Mouse (Mus musculus) R1 (cell line): Measurements from ENCODE around the gene Rspo3.
A peak's percentile ranks its signal among the peaks of the same experiment; 100 is the strongest.

ENCODE experiments used
- DNase-seq: peaks from one replicate; pipeline ENCODE4 v3.0.0-alpha.2; 2018; ENCODE audit warnings: low read depth, low spot score

Gene Rspo3

DNA sequence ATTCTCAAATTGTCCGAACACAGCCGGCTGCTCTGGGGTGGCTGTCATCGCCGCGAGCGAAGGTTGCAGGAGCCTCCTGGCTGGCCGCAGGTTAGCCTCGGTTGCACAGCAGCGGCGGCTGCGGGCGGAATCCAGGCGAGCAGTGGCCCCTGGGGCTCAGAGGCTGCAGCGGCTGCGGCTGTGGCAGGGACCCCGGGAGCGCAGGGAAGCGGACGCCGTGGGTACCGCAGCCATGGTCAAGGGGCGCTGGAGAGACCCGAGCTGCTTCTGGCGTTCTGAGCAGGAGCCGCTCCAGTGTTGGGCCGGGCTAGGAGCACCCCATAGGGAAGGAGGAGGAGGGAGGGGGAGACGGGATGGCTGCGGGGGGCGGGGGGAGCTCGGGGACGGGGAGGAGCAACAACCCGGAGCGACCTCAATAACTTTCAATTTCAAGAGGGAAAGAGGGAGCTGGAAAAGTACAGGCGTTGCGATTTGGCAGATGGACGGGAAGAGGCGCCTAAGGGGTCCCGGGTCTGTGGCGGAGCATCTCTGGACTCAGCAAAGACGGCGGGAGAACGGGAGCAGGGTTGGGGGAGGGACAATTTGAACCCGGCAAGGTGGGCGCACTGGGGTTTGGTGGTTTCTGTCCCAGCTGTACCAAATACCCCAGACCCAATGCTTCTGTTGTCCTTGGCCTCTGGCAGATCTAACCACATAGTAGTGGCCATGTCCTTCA lies at the start of gene Rspo3:
Gene Rspo3, minus strand, starts transcription at position 322 of the 715 bp plus-strand sequence.
- DNase-seq = peak; percentile 49

DNA sequence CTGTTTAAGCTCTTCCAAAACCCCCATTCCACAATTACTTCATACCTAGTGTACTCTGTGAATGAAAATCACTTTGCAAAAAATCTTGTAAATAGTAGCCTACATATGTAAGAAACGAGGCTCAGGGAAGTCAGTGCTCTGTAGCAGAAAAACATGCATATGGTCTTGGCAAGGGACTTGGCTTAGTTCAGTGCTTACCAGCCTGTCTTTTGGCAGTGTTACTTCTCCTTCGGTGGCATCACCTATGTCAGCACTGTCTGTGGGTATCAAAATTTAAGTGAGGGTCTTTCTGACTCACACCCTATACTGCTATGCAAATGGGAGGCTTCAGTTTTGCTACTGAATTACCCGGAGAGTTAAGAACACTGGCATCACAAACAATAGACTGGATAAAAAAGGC lies 46.3 kb upstream of the Rspo3 start:
- DNase-seq = no peak

DNA sequence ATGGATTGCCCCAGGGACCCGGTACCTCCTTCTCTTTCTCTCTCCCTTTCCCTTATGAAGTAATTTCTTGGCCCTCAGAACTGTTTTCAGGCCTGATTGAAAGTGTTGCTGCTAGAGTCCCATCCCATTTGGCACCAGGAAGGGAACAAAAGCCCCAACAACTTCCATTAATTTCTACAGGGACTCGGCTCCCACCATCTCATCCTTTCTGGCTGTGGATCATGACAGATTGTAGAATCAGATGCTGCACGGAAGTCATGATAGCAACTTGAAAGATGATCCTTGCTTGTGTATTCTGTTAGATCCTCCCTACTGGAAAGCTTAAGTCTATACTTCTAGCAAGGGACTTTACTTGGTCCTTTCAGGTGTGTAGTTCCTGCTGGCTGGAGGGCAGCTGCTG lies 45.8 kb upstream of the Rspo3 start:
- DNase-seq = no peak

DNA sequence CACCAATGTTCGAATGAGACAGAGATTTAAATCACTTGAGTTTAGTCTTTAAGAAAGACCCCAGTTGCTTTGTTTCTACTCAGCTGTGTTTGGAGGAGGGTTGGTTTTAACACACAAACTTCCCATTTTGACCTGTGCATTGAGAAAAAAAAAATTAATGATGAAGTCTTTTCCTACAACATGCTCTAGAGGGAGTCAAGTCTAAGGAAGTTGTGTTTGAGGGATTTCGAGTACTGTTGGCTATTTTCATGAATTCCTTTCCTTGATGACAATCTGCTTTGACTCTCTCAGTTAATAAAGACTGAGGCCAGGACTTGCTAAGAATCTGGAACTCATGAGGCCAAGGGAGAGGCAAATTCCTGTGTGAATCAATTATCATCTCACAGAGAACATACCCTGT lies 20.3 kb upstream of the Rspo3 start:
- no peak for DNase-seq

DNA sequence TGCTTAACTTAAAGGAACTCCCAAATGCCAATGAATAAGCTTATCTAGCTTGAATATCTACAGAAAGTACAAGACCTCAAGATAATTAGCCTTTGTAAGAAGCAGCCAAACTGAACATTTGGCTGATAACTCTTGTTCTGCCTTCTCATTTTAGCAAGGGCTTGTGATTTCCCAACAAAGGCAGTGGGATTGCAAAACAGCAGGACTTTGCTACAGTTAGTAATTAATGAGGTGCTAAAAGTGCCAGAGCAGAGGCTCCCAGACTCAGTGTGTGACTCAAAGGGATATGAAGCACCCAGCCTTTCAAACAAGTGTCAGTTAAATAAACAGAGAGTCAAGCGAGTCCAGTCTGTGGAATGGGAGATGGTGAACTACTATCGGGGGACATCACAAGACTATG lies 18.7 kb upstream of the Rspo3 start:
- DNase-seq = no peak

DNA sequence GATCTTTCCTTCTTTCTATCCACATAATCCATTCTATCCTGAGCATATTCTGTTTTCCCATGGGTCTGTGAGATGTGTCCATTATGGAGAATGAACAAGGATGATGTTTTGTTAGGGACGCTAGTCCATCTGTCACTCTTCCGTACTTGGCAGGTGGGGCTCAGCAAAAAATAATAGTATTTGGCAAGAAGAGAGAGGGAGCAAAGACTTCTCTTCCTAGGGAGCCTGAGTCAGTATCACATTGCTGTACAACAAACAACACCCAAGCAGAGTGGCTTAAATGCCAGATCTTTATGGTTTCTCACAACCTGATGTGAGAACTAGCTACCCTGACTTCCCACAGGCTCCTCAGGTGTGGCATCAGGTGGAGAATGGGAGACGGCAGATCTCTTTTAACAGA lies 7.3 kb upstream of the Rspo3 start:
- no peak for DNase-seq

DNA sequence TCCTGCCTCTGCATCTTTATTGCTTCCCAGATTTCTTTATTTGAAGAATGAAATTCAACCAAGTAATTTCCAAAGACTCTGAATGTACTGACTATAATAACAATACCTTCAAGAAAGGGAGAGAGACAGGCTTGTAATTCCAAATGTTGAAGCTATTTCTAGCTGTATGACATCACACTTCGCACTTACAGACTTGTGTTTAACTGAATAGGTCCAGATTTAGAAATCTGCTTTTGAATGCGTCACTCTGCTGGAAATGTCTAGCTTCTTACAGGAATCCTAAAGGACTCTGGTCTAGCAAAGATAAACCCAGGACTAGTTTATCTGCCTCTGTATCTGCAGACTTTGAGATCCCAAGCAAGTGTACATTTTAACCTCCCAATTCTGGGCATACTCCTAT lies 3.8 kb upstream of the Rspo3 start:
- DNase-seq = no peak

DNA sequence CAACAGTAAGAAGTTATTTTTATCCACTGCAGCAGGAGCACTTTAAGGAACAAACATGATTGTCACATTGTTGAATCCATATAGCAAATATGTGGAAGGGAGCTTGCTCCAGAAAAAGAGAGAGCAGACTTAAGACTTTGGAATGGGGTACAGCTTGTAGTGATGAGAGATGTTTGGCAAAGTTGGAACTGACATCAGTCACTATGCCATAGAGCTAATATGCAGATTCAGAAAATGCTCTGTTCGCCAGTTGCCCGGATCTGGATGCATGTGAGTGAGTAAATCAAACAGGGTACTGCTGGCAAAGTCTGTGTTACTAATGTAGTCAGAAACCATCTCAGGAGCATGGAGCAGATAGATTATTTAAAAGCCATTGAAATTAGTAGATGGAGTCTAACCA lies 3.1 kb upstream of the Rspo3 start:
- DNase-seq = no peak

DNA sequence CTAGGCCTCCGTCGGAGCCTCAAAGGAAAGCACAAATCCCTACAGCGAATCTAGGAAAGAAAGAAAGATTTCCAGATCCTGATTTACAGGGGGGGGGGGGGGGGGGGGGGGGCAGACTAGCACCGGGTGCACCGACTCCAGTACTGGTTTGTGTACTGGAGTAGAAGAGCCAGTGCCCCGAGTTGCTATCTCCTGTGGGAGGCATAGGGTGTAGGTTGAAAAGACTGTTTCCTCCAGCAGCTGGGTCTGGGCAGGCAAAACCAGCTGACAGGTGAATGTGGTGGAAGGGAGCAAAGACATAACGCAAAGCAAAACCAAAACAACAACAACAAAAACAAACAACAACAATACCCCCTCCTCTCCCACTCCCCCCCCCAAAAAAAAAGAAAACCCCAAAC lies 838 bp downstream of the Rspo3 start:
- DNase-seq = no peak

DNA sequence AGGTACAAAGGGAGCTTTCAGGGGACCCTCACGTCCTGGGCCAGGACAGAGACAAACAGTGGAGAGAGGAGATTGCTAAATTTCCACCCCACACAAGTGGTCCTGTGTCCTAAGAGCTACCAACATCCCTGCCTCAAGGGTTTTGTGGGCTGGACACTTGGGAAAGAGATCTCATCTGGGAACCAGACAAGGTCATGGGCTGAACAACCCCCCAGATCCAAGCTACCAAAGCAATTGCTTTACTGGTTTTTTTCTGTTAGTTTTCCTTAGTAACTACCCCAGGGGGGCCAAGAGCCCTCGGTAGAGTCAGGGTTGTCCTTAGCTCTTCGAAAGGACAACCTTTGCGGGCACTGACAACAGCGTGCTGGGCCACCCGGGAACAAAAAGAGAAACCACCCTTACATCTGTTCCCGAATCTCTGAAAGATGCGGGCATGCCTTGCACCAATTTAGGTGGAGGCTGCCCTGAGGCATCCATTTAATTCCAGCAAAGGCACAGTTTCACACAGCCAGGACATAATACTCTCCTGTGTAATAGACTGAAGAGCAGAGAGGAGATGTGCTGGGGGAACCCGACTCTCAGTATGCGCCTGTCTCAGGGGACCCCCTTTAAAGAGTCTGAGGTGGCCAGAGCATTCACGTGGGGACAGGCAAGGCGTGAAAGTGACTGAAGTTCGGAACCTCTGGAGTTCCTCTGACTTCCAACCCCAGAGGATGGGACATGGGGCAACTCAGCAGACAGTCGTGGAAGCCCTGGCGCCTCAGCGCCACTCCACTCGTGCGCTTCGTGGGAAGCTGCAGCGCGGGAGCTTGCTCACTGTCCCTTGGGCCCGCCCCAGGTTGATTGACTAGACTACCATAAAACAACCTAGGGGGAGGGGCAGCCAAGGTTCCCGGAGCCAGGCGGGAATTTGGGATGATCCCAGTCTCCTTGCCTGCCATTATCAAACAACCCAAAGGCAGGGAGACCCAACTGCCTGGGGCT lies 1.5 kb downstream of the Rspo3 start:
- peak; percentile 39 for DNase-seq

DNA sequence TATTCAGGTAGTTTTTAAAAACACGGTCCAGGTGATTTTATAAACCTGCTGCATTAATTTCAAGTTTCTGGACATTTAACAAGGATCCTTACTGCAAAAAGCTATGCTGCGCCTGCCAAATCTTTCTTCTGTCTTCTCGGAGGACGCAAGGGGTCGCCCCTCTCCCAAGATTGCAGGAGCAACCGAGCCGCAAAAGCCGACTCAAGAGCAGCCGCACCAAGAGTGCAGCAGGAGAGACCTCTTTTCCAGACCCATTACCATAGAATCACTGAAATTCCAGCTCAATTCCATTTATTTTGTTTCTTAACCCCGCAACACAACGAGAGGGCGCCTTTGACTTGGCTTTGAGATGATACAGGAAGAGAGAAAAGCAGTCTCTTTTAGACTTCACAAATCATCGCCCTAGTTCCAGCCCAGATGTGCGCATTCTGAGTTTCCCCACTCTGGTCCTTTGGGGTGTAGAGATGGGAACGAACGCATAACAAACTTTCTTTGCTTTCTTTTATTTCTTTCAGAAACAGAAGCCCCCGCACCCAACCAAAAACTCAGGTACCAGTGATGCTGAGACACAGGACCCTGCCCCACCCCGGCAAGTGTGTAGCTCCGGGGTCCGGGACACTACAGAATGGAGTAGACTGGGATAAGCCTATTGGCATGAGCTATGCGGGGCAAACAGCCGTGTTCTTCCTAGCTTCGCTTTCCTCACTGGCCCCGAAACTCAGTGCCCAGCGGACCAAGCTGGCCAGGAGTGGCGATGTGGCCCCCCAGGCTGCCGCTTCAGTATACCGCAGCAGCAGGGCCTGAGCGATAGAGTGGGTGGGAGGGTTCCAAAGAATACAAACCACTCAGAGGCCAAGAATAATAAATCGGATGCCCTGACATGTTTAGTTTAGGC lies 2.6 kb downstream of the Rspo3 start:
- peak; percentile 72 for DNase-seq

DNA sequence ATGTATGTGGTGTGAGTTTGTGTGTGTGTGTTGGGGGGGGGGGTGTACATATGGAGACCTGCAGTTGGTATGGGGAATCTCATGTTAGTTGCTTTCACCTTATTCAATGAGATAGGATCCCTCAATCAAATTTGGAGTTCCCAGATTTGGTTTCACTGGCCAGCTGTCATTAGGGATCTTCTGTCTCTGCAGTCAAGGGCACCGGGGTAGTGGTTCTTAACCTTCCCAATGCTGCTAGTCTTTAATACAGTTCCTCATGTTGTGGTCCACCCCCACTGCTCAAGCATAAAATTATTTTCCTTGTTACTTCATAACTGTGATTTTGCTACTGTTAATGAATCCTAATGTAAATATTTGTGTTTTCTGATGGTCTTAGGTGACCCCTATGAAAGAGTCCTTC lies 22.1 kb downstream of the Rspo3 start:
- no peak for DNase-seq

DNA sequence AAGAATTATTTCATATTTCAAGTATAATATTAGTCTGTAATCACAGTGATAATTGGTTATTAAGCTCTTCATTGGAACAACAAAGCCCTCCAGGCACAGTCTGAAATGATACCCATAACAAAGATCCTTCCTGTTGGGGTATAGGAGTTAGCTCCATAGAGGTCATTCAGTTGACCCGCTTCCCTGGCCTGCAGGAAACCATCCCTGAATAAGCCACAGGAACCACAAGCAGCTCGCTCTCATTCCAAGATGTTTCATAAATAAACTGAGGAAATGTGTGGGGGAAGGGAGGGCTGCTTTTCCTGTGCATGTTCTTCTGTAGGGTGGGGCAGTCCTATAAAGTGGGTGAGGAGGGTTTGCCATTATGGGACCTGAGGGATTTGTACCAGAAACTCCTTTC lies 27.5 kb downstream of the Rspo3 start:
- peak; percentile 2 for DNase-seq

DNA sequence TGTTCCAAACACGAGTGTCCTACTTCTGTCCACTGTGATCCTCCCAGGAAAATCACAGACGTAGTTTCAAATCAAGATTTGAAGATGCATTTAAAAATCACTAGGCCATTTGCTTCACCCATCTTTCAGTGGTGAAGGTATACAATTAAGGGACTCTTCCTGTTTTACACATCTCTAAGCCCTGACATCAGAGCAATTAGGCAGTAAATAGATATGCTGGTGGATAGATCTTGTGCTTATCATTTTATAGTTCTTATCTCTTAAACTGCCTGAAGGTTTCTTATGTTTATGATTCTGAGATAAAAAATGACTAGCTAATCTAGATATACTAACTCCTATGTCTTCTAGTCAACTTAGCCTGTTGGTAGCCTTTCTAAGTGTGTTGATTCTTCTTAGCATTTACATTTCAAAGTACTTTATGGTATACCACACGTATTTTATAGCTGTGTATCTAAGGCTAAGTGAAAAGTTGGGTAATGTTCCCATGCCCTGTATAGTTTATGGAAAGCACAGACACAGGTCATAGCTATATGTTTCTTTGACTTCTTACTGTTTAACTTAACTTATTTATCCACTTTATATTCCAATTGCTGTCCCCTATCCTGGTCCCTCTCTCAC lies 38.4 kb downstream of the Rspo3 start:
- DNase-seq = no peak

DNA sequence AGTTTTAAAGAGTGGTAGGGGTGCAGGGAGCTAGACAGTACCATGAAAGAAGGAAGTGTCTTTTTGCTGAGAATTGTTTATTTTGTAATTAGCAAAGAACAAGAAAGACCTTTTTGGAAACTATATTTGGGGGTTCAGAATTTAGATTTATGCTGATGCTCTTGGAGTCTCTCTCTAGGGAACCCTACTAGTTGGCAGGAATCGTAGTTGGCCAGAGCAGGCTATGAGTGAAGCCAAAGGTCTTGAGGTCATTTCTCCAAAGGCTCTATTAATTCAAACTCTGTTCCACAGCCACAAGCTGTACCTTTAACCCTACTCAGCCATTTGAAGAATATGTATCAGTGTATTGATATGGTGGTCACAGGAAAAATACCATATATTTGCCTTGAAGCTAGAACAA lies 41.7 kb downstream of the Rspo3 start:
- no peak for DNase-seq

DNA sequence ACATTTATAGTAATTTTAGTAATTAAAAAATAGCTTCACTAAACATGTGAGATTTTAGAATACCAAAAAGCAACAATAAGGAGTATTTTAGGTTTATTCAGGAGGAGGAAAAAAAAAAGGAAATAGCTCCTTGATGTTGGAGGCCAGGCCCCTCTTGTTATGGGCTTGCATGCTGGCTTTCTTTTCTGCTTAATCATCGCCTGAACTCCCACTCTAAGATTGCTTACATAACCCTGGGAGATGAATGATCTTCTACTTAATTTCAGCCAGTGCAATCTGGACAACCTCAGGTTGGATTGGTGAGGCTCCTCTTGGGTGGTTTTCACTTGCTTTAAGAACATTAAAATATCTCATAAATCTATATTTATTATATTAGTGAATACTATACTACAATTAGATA lies 54.7 kb downstream of the Rspo3 start:
- no peak for DNase-seq

DNA sequence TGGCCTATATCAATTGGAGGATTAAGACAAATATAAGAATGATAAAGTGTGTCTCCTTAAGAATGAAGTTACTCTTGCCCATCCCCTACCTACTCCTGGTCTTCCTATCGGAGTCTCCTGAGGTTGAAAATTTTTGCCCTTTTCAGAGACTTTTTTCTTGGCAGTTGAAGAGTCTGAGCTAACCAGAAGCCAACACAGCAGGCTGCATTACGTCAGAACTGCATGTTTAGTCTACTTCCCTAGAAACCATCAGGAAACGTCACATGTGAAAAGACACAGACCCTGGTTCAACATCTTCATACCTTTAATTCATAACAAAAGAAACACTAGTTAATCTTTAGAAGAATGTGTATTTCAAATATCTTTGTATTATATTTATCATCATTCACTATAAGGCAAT lies 56.3 kb downstream of the Rspo3 start:
- no peak for DNase-seq

DNA sequence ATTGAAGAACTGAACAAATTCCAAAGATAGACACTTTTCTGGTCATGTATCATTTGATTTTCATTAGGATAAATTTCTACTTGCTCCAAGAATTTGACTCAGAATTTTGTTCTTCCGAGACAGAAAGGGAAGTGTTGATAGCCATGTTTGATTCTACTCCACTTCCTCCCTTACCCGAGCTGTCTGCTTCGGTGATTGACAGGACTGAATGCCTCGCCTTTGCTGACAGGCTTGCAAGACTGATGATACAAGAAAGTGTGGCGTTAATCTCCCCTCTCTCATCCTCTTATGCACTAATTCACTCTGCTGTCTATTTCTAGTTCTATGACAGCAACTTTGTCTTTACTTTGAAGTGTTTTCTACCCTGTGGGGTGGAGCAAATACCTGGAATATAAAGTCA lies 65.2 kb downstream of the Rspo3 start:
- no peak for DNase-seq

DNA sequence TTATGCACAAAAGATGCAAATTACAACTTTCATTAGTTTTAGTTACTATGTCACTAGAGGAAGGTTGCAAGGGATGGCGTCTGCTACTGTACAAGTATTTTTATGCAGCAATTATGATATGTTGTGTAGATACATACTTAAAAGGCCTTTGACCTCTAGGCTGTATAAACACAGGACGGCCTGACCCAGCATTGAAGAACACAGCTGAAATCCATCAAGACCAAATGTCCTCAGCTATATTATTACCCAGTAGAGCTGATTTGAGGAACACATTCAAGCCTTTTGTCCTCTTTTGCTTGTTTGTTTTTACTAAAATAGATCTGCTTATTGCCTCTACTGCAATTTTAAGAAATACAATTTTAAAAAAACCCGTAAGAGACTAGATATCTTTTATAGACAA lies 75.6 kb downstream of the Rspo3 start:
- DNase-seq = no peak

DNA sequence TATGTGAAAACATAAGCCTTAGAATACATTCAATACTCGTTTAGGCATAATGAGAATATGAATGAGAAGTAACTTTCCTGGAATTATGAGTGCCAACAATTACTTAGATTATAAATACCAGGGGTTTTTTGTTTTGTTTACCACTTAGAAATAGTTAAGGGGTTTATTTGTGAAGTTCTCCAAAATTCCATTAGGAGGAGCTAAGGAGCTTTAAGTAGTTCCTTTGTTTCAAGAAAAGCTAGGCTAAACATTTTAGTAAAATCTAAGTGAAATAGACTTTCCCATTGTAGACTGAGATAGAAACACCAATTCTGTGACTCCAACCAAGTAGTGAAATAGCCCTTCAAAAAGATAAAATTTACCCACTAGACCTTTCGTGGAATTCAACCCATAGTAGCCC lies 76.0 kb downstream of the Rspo3 start:
- DNase-seq = peak; percentile 23

DNA sequence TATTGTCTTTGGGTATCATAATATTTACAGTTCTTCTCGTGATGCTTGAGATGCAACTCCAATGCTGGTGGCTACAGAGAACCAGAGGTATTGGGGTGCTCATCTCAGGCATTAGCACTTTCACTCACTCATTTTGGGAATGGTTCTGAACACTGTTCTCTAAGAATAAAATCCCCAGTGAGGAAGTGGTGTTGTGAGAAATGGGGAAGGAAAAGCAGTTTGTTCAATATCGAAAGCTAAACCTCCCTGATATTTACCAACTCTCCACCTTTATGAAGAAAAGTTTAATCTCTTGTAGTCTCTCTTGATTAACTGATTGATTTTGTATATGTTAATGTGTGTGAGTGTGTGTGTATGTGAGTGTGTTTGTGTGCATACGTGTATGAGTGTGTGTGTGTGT lies 90.6 kb downstream of the Rspo3 start:
- DNase-seq = no peak

DNA sequence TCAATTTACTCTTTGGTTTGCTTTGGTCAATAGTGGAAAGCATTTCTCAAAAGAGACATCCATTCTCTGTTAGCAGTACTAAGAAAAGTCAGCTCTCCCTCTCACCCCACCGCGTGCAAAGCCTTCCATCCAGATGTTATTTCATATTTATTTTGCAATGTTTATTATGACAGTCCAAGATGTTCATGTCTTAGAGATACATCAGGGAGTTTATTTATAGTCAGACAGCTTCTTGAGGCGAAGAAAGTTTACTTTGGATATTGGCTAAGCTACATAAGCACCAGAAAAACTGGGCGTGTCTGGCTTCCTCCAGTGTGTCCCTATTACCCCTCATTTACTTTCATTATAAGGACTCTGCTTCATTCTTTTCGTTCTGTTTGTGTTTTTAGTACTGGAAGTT lies 94.4 kb downstream of the Rspo3 start:
- DNase-seq = no peak
